16 mouse cellular contexts compared by ENCODE assay signal in the genomic region with DNA sequence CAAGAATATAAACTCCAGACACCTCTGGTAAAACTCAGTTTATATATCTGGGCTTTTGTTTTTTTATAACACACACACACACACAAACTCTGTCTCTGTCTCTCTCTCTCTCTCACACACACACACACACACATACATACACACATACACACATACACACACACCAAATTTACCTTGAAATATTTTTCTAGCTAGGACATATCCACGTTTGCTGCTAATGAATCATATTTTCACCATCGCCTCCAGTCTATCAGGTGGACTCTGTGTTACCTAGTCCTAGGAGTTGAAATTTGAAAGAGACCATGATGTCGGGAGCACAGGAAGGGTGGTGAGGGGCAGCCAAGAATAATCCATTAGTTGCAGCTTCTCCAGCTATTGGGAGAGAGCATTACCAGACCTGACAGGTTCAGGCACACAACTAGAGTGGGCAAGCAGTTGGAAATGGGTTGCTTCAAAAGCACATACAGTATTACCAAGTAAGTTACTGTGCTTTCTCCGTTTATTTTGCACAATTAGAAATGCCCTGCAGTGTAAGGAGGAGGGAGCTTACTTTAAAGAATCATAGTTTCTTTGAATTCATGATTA. TPM values are rescaled to one million over a fixed set of nuclear protein-coding genes. Genes with fewer than 3 reads are reported as not detected.
DNase-seq lines count a peak whose midpoint lies in the region; ATAC-seq and TF ChIP-seq lines count a peak whose summit lies in the region.
"Had no signal": no experiment of that assay in that cellular context is flagged by ENCODE, and none has a peak within 500 bp of the region (broad histone marks: within the 10 kb centered on the region; RNA-seq: fewer than 3 reads in every experiment).

No protein-coding gene starts in this region.

- peaks cover 27% of the 10 kb centered on the region for H3K4me1 ChIP-seq in forebrain, embryonic 11.5 days (replicated peaks; ENCODE audit: control insufficient read depth, insufficient read depth, low read length)
- H3K4me1 ChIP-seq in hindbrain, embryonic 14.5 days (replicated peaks; ENCODE audit: control insufficient read depth, insufficient read depth, low read length), result peaks cover 40% of the 10 kb centered on the region
- H3K4me1 ChIP-seq in midbrain, postnatal 0 days (ENCODE audit: insufficient read depth, low read length), result peaks cover 11% of the 10 kb centered on the region

- peak overlapping the region; percentile 98 for H3K4me2 ChIP-seq in forebrain, embryonic 11.5 days (ENCODE audit: low read depth, low read length, severe bottlenecking)
- peak overlapping the region; percentile 99 for H3K4me2 ChIP-seq in hindbrain, embryonic 14.5 days (replicated peaks)
- H3K4me2 ChIP-seq in midbrain, postnatal 0 days (ENCODE audit: low read depth, low read length, poor library complexity, severe bottlenecking), result peak overlapping the region; percentile 91

- H3K4me3 ChIP-seq in forebrain, embryonic 11.5 days (ENCODE audit: low read depth, low read length), result peak overlapping the region; percentile 95
- H3K4me3 ChIP-seq in hindbrain, embryonic 14.5 days (replicated peaks; ENCODE audit: low read length), result peak overlapping the region; percentile 89
- H3K4me3 ChIP-seq in midbrain, postnatal 0 days (ENCODE audit: low read depth, low read length), result no peak overlapping the region

- ATAC-seq in forebrain, embryonic 11.5 days (replicated peaks; ENCODE audit: low FRiP score), result no peak
- ATAC-seq in hindbrain, embryonic 14.5 days (ENCODE audit: low FRiP score), result no peak
- no peak for ATAC-seq in midbrain, postnatal 0 days (ENCODE audit: low FRiP score)

- no peaks in the 10 kb centered on the region for H3K9me3 ChIP-seq in forebrain, embryonic 11.5 days (ENCODE audit: control insufficient read depth, low read length)
- H3K9me3 ChIP-seq in hindbrain, embryonic 14.5 days (ENCODE audit: control insufficient read depth, low read length), result no peaks in the 10 kb centered on the region
- no peaks in the 10 kb centered on the region for H3K9me3 ChIP-seq in midbrain, postnatal 0 days (ENCODE audit: low read length)

- H3K27me3 ChIP-seq in forebrain, embryonic 11.5 days (ENCODE audit: control insufficient read depth, insufficient read depth, low read length), result no peaks in the 10 kb centered on the region
- H3K27me3 ChIP-seq in hindbrain, embryonic 14.5 days (ENCODE audit: control insufficient read depth, insufficient read depth, low read length), result no peaks in the 10 kb centered on the region
- no peaks in the 10 kb centered on the region for H3K27me3 ChIP-seq in midbrain, postnatal 0 days (ENCODE audit: insufficient read depth, low read length)

- peak overlapping the region; percentile 41; the same call in 1 of the 2 replicates for H3K27ac ChIP-seq in forebrain, embryonic 11.5 days (ENCODE audit: low read depth, low read length)
- peak overlapping the region; percentile 98 for H3K27ac ChIP-seq in hindbrain, embryonic 14.5 days
- peak overlapping the region; percentile 99; the same call in 1 of the 2 replicates for H3K27ac ChIP-seq in midbrain, postnatal 0 days (ENCODE audit: low read depth, low read length)
- H3K27ac ChIP-seq: liver, embryonic 14.5 days had no signal

- DNase-seq in embryo, embryonic 10.5 days (ENCODE audit: low spot score), result peak; percentile 38
- no peak for DNase-seq in embryo, embryonic 10 days (ENCODE audit: low spot score)
- DNase-seq in forebrain, embryonic 11.5 days (ENCODE audit: low spot score), result no peak
- no peak for DNase-seq in hindbrain, embryonic 14.5 days (ENCODE audit: low spot score)
- DNase-seq in midbrain, postnatal 0 days (ENCODE audit: low spot score), result no peak
- no peak for DNase-seq in frontal cortex, postnatal 25 days (ENCODE audit: low spot score in 2 of 2)
- no peak for DNase-seq in ovary, postnatal 14 days (ENCODE audit: low spot score)
- no peak for DNase-seq in gastrocnemius, adult 8-10 months (ENCODE audit: low spot score in 2 of 2)
- DNase-seq: adrenal gland, adult 2 months; heart, postnatal 10 days; kidney, adult 18-20 months; layer of hippocampus, adult 9-11 months; thymus, adult 18-20 months had no signal

- 10% methylated on average over 4 of the region's 4 CpGs for WGBS in forebrain, embryonic 11.5 days
- WGBS in hindbrain, embryonic 14.5 days, result 11% methylated on average over 4 of the region's 4 CpGs
- 19% methylated on average over 4 of the region's 4 CpGs for WGBS in midbrain, postnatal 0 days

- no peak for TF ChIP-seq CTCF in midbrain, postnatal 0 days (IDR thresholded peaks at IDR 0.05)

- H3K36me3 ChIP-seq in forebrain, embryonic 11.5 days (ENCODE audit: control insufficient read depth, insufficient read depth, low read length), result no peaks in the 10 kb centered on the region
- no peaks in the 10 kb centered on the region for H3K36me3 ChIP-seq in hindbrain, embryonic 14.5 days (replicated peaks; ENCODE audit: control insufficient read depth, insufficient read depth)
- H3K36me3 ChIP-seq in midbrain, postnatal 0 days (ENCODE audit: insufficient read depth, low read length), result no peaks in the 10 kb centered on the region

- peak overlapping the region; percentile 82 for H3K9ac ChIP-seq in forebrain, embryonic 11.5 days (ENCODE audit: low read length)
- peak overlapping the region; percentile 88 for H3K9ac ChIP-seq in hindbrain, embryonic 14.5 days
- no peak overlapping the region for H3K9ac ChIP-seq in midbrain, postnatal 0 days (replicated peaks; ENCODE audit: low read length, poor library complexity, severe bottlenecking)
- H3K9ac ChIP-seq: liver, embryonic 14.5 days had no signal

RNA-seq across cellular contexts. Expression of a gene that starts 6.9 kb away (rescaled TPM):
- 28.5 and 29.3 TPM in 2 replicates for polyA plus RNA-seq in forebrain, embryonic 11.5 days (2014; fragmentation: Nextera tagmentation; extraction: Ambion mirVana)
- polyA plus RNA-seq in hindbrain, embryonic 14.5 days (2014; fragmentation: Nextera tagmentation; extraction: Ambion mirVana), result 10.6 and 11.5 TPM in 2 replicates
- total RNA-seq in midbrain, postnatal 0 days (2014; rRNA removed), result 45.2 and 48.4 TPM in 2 replicates
- 11.5 and 12.0 TPM in 2 replicates for polyA plus RNA-seq in midbrain, postnatal 0 days (2015; fragmentation: Nextera tagmentation; extraction: Ambion mirVana)
- total RNA-seq in gastrocnemius, adult 8-10 months (2022), result under 1 TPM in 1 of 4 experiments, not detected in 3; 0.04 TPM
- total RNA-seq: adrenal gland, adult 2 months; common myeloid progenitor, adult 5-6 weeks; granulocyte monocyte progenitor cell, adult 5-6 weeks; heart, postnatal 10 days had no signal

Comparison
In these comparisons a context has a peak if more than half of its experiments do, and no peak if none do; other contexts are left out.
1. H3K27ac ChIP-seq: peak in every context shown above with its lines; median percentile 99 in midbrain, postnatal 0 days; 98 in hindbrain, embryonic 14.5 days; 41 in forebrain, embryonic 11.5 days.